Mouse (Mus musculus) monocyte, adult 5-6 weeks (primary cell): Measurements from ENCODE around the gene Hist1h2bm. TPM values are rescaled to one million over a fixed set of nuclear protein-coding genes. Genes with fewer than 3 reads are reported as not detected.
A peak's percentile ranks its signal among the peaks of the same experiment; 100 is the strongest.
"Not testable (repeated sequence)": the region's sequence is repeated elsewhere in the genome, so short reads cannot be mapped to it uniquely, and the experiment has no call there.

Experiments
- ATAC-seq: fragments of 153-309, 156-312 bp; replicated peaks from 2 replicates; pipeline ENCODE4 v1.8.0; 2017; ENCODE audit warnings: mild to moderate bottlenecking; ENCODE audit not compliant: low TSS enrichment, insufficient number of reproducible peaks, severe bottlenecking, poor library complexity, low FRiP score
- total RNA-seq: library from RNA; stranded (forward); fragments of 200-1000, 200-491, 200-594 nt; gene quantifications from 3 replicates; pipeline ENCODE4 v1.2.3, GENCODE M21; 2017

Gene Hist1h2bm
- total RNA-seq, 1 experiment from 2014 or later = 4.9 TPM

DNA sequence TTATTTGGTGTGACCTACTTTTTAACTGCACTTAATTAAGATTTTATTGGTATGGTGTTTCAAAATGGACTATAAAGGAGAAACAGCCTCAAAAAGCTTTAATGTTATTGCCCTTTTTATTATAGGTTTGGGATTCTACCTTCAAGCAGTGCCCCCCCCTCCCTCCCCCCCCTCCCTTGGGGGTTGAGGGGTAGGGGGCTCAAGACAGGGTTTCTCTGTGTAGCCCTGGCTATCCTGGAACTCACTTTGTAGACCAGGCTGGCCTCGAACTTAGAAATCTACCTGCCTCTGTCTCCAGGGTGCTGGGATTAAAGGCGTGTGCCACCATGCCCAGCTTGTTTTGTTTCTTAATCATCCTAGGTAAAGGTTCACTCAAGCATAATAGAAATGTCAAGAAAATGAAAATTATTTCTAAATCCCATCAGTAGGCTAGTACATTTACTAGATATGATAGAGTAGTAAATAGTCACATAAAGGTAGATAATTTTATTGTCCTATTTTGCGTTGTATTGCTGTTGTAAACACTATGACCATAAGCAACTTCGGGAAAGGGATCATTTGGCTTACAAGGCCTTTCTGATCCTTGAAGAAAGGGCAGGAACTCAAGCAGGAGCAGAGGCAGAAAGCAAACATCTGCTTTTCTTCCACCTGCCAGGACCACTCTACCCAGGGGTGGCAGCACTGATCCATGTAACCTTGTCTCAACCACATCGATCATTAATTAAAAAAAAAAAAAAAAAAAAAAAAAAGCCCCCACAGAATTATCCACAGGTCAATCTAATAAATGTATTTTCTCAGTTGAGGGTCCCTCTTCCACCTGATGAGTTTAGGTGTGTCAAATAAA, 1.4 kb downstream of the Hist1h2bm start:
- no peak for ATAC-seq

DNA sequence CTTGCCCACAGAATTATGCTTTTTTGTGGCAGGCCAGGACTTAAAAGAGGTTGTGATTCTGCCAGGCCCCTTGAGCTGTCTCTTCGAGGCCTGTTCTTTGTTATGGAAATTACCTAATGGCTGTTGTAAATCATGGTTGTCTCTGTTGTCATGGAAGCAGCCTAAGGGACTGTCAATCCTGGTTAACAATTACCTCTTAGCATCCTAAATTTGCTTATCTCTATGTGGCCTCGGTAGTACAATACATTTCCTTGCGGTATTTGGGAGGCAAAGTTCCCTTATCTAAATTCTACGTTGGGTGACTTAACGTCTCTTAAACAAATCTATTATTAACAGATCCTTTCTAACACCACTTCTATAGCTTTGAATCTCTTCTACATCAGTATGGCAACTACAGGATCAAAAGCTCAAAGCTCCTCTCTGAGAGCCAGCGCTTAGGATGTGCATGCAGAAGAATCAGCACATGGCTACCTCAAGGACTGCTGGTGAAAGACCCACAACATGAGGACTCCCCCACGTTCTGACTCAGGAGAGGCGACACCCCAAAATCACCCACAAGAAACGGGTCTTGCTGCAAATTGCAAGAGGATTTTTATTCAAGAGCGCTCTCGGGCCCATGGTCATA, 6.2 kb downstream of the Hist1h2bm start:
- no peak for ATAC-seq

DNA sequence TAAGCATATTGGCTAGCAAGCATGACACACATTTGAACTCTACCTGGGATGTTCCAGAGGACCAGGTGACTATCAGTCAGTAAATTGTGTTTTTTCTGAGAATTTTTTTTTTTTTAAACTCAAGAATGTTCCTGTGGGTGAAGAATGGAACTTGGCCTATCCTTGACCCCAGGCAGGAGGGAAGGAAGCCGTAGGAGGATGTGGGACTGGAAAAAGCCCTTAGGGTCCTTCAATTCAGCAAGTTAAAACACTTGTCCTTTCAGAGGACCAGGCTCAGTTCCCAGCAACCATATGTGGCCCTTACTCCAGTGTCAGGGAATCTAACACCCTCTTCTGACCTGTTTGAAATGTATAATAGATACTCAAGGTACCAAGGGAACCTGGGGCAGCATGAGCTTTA, 7.7 kb downstream of the Hist1h2bm start:
- ATAC-seq = no peak

DNA sequence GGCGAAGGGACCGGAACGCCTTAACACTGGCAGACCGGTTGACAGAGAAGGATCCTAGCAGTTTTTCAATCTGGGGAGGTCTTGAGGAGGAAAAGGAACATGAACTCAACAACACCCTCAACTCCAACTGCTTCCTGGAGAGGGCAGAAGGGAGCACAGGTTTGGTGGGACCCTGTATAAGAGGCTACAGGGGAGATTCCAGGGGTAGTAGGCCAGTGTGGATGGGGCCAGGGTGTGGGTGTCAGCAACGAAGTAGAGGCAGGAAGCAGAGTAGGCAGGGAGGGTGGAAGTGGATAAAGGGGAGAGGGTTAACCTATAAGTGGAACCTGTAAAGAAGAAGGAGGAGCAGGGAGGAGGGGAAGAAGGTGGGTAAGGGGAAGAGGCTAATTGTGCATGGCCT, 11.6 kb downstream of the Hist1h2bm start:
- ATAC-seq = no peak

DNA sequence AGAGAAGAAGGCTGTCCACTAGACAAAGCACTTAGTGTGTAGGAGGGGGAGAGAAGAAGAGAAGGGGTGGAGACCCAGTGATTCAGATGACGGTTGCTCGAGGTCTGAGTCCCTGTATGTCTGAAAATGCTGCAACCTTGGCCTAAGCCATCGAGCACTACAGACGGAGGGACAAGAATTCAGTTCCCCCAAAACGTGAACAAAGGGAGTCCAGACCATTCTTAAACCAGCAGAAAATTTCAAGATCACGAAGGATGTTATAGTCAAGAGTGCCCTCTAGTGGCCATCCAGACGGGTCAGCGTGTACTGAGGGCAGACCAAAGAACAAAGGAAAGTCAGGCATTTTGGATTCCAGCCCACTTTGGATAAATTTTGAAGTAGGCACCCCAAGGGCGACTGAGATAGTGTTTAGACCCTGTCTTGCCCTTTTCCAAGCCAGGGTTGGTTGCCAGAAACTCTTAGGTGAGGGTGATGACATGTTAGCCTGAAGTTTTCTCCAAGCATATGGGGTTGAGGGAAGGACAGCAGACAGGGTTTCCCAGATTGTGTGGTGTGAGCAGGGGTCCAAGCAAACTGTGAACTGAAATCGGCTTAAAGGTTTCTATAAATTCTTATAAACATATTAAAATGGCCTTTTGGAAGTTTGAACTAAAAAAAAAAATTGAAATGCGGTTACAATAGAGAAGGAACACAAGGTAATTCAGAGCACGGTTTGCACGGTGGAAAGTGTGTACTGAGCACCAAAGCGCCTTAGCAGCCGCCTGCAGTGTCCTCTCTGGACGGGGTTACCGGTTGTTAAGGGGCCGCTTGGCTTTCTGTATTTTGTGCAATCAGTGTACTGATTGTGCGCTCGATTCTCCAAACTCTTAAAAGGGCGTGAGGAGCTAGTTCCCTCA, 12.4 kb downstream of the Hist1h2bm start:
- ATAC-seq = peak; percentile 88

DNA sequence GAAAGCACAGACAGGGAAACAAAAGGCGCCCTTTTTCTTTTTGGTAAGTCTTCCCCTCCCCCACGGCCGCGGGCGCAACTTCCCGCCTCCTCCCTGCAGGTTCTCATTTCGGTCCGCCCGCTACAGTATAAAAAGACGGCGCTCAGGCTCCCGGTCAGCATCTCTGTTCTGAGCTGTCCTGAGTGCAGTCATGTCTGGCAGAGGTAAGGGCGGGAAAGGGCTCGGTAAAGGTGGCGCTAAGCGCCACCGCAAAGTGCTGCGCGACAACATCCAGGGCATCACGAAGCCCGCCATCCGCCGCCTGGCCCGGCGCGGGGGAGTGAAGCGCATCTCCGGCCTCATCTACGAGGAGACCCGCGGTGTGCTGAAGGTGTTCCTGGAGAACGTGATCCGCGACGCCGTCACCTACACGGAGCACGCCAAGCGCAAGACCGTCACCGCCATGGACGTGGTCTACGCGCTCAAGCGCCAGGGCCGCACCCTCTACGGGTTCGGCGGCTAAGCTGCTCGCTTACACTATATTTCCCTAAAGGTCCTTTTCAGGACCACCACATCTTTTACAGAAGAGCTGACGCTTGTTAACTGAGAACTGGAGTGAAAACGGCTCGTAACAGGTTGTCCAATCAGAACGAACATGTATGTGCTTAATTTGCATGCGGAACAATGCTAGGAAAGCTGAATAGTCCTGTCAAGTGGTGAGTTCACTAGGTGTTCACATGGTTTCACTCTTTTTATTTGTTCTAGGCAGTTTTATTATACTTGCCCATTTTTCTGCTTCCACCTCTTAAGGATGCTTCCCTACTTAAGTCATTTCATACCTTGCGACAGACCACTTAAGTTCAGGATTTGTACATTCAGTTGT, 13.3 kb downstream of the Hist1h2bm start, which contains the start of gene Hist1h4j:
Gene Hist1h4j, plus strand, starts transcription at position 159 of the 862 bp plus-strand sequence.
- peak; percentile 67 for ATAC-seq

DNA sequence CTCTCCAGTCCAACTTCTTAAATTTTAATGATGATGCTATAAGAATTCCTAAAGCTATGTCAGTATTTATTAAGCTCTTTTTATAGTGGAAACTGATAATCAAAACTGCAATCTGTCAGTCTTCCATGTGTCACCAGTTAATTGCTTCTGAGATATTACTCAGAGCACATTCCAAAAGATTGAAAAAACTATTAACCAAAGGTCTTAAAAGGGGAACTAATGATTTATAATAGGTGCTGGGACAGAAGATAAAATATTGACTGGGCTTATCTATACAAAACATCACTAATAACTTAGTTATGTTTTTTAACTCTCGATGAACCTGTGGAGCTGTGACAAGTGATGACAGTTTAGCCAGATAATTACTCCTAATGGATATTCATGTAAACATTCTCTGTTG, 23.2 kb downstream of the Hist1h2bm start:
- no peak for ATAC-seq

DNA sequence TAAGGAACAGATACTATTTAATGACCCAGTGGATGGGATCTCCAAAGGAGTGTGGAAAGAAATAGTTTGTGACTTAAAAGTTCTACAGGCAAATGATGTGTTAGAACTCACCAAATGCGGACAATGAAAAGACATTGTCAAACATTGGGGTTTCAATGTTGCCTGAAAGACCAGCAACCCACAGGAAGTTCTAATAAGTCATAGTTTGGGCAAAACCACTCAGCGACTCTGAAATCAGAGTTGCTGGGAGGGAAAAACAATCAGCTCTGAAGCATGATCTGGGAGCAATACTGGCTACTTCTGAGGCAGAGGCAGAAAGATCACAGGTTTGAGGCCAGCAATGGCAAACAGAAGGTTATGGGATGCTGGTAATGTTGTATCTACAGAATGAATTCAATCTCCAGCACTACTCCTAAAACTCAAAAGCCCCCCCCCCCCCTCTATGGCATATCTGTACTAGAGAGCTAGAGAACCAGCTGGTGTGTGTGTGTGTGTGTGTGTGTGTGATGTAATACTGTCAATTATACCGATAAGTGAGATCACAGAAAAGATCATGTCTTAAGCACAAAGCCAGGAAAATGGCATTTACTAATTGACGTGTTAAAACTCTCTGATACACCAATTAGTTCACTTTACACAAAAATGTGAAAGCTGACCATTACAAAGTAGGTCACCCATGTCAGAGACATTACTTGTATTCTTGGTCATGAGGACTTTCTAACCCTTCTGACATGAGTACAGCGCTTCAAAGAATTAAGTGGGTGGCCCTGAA, 27.7 kb downstream of the Hist1h2bm start:
- no peak for ATAC-seq

DNA sequence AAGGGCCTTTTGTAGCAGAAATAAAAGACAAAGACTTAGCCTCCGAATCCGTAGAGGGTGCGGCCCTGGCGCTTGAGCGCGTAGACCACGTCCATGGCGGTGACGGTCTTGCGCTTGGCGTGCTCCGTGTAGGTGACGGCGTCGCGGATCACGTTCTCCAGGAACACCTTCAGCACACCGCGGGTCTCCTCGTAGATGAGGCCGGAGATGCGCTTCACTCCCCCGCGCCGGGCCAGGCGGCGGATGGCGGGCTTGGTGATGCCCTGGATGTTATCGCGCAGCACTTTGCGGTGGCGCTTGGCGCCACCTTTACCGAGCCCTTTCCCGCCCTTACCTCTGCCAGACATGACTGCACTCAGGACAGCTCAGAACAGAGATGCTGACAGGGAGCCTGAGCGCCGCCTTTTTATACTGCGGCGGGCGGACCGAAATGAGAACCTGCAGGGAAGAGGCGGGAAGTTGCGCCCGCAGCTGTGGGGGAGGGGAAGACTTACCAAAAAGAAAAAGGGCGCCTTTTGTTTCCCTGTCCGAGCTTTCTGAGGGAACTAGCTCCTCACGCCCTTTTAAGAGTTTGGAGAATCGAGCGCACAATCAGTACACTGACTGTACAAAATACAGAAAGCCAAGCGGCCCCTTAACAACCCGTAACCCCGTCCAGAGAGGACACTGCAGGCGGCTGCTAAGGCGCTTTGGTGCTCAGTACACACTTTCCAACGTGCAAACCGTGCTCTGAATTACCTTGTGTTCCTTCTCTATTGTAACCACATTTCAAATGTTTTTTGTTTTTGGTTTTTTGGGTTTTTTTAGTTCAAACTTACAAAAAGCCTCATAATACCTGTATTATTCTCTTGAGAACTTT, 28.5 kb downstream of the Hist1h2bm start, which contains the start of gene Hist1h4k:
Gene Hist1h4k, minus strand, starts transcription at position 347 of the 859 bp plus-strand sequence.
- peak; percentile 87 for ATAC-seq

DNA sequence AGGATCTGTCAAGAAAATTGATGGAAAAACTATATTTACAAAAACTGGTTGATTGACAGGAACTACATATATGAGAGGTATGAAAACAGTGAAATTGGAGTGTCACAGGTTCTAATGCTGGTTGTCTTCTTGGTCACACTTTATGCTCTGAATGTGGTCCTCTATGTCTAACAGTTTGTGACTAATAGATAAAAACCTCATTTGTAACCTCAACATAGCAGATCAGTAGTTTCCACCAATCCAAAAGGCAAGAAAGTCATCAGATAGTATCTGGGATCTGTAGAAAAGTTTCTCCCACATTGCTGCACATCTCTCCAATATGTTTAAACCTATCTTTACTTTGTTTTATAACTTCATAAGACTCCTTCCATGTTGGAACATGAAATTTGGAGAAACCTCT, 29.6 kb downstream of the Hist1h2bm start:
- no peak for ATAC-seq

DNA sequence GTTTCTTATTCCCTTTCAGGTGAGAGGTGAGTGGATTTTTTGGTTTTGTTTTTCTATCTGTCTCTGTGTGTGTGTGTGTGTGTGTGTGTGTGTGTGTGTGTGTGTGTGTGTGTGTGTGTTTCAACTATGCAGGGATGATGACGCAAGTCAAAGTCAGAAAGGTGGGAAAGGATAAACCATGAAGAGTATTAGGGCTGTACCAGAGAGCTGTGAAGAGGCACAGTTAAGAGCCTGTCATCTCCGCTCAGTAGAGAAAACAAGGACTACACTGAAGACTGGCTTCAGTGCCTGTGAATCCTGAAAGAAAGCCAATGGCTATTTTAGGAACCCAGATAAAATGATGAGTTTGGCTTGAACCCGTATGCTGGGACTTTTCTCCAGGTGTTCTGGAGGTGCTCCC, 30.0 kb downstream of the Hist1h2bm start:
- no peak for ATAC-seq

DNA sequence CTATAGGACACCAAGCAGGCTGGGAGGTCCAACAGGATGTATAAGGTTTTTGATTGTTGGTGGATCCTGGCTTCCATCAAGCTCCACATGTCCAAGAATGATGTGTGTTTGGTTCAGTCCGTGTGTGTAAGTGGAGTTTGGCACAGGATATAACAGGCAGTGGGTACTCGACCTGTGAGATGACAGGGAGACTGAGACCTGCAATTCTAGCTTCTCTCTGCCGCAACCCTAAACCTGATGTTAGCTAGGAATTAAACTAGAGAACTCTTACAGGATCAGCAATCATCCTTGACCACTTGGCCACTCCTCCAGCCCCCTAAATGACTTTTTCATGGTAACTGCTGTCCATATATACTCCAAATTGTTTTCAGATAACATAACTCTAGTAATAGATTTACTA, 30.5 kb downstream of the Hist1h2bm start:
- ATAC-seq = no peak

DNA sequence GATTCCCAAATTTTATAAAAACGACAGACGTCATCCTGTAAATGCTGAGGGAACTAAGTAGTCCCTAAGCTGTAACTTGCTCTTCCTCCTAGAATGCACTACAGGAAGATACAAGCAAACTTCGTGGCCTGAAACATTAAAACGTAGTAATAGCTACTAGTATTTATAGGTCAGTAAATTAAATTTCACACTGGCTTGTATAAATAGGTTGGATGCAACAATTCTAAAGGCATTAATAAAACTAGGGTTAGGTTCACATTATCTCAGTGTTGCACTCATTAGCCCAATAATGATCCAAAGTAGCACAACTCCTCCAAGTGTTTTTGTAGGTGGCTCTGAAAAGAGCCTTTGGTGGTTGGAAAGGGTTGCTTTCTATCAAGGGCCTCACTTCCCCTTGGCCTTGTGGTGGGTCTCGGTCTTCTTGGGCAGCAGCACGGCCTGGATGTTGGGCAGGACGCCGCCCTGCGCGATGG, 31.2 kb downstream of the Hist1h2bm start:
- no peak for ATAC-seq

DNA sequence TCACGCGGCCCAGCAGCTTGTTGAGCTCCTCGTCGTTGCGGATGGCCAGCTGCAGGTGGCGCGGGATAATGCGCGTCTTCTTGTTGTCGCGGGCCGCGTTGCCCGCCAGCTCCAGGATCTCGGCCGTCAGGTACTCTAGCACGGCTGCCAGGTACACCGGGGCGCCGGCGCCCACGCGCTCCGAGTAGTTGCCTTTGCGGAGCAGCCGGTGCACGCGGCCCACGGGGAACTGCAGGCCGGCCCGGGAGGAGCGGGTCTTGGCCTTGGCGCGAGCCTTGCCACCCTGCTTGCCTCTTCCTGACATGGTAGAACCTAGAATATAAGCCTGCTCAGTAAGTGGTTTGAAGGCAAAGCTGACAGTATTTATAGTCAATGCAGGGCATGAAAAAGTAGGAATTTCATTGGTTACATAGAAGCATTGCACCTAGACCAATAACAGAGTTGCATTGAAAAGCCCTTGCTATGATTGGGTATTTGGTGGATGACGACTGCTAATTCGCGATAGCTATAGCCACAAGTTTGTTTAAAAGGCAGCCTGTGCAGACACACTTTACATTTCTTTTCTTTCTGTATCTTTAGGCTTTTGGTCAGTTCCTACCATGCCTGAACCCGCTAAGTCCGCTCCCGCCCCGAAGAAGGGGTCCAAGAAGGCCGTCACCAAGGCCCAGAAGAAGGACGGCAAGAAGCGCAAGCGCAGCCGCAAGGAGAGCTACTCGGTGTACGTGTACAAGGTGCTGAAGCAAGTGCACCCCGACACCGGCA, 31.9 kb downstream of the Hist1h2bm start, which contains the start of the genes Hist1h2ak and Hist1h2bn:
Gene Hist1h2ak, minus strand, starts transcription at position 304 of the 762 bp plus-strand sequence.
Gene Hist1h2bn, plus strand, starts transcription at position 600 of the 762 bp plus-strand sequence.
- peak; percentile 95 for ATAC-seq

DNA sequence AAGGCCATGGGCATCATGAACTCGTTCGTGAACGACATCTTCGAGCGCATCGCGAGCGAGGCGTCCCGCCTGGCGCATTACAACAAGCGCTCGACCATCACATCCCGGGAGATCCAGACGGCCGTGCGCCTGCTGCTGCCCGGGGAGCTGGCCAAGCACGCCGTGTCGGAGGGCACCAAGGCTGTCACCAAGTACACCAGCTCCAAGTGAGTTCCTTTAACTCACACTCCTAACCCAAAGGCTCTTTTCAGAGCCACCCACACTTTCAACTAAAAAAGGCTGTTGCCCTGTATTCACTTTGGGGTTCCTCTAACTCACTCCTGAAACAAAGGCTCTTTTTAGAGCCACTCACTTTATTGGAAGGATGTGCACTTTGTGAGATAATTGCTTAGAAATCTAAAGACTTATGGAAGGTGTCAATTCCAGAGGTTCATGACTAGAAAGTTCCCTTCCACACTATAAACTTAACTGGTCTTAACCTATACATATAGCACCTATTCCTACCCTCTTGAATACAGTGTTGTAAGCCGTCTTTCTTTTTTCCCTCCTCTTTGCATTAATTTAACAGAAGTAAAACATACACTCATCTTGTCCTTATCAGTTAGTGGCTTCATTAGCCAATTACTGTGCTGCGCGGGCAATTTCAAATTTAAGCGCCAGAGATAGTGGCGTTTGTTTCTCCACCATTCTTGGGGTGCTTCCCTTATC, 32.6 kb downstream of the Hist1h2bm start:
- not testable (repeated sequence) for ATAC-seq
